Mouse (Mus musculus) embryo, embryonic 10.5 days (tissue): Measurements from ENCODE around the gene Gm17455.

Experiments used
- DNase-seq: peaks from one replicate; pipeline ENCODE4 v3.0.0-alpha.2; 2015; ENCODE audit warnings: low spot score

Gene Gm17455

GRCm38 (mm10) chr10:60399449-60399848 lies at the start of gene Gm17455:
Gene Gm17455 (plus strand): TSS chr10:60399726.
- DNase-seq = peak; percentile 12

- DNase-seq = no peak
Measured at GRCm38 (mm10) chr10:60350077-60350804, 49.3 kb upstream of the Gm17455 start.

GRCm38 (mm10) chr10:60350805-60351167 lies 48.7 kb upstream of the Gm17455 start:
- peak; percentile 86 for DNase-seq

GRCm38 (mm10) chr10:60351248-60351647 lies 48.3 kb upstream of the Gm17455 start:
- DNase-seq = no peak

- peak; percentile 79 for DNase-seq
Measured at GRCm38 (mm10) chr10:60351761-60352455, 47.6 kb upstream of the Gm17455 start.

- no peak for DNase-seq
Measured at GRCm38 (mm10) chr10:60353241-60354002, 46.1 kb upstream of the Gm17455 start.

- no peak for DNase-seq
Measured at GRCm38 (mm10) chr10:60354003-60354325, 45.6 kb upstream of the Gm17455 start.

- peak; percentile 15 for DNase-seq
Measured at GRCm38 (mm10) chr10:60354881-60355677, 44.4 kb upstream of the Gm17455 start.

GRCm38 (mm10) chr10:60357441-60357840 lies 42.1 kb upstream of the Gm17455 start:
- no peak for DNase-seq

GRCm38 (mm10) chr10:60357901-60358300 lies 41.6 kb upstream of the Gm17455 start:
- no peak for DNase-seq

- peak; percentile 9 for DNase-seq
Measured at GRCm38 (mm10) chr10:60358776-60359175, 40.8 kb upstream of the Gm17455 start.

- peak; percentile 6 for DNase-seq
Measured at GRCm38 (mm10) chr10:60361615-60362309, 37.8 kb upstream of the Gm17455 start.

GRCm38 (mm10) chr10:60362310-60362628 lies 37.3 kb upstream of the Gm17455 start:
- DNase-seq = no peak

GRCm38 (mm10) chr10:60363426-60363825 lies 36.1 kb upstream of the Gm17455 start:
- DNase-seq = no peak

GRCm38 (mm10) chr10:60367145-60367544 lies 32.4 kb upstream of the Gm17455 start:
- no peak for DNase-seq

GRCm38 (mm10) chr10:60367904-60368303 lies 31.6 kb upstream of the Gm17455 start:
- no peak for DNase-seq

GRCm38 (mm10) chr10:60369405-60369804 lies 30.1 kb upstream of the Gm17455 start:
- DNase-seq = no peak

- DNase-seq = no peak
Measured at GRCm38 (mm10) chr10:60370098-60370497, 29.4 kb upstream of the Gm17455 start.

- no peak for DNase-seq
Measured at GRCm38 (mm10) chr10:60370601-60371061, 28.9 kb upstream of the Gm17455 start.

- no peak for DNase-seq
Measured at GRCm38 (mm10) chr10:60371596-60372386, 27.7 kb upstream of the Gm17455 start.

GRCm38 (mm10) chr10:60373543-60373936 lies 26.0 kb upstream of the Gm17455 start:
- DNase-seq = peak; percentile 54
